Mouse (Mus musculus): Measurements from ENCODE around the gene Itga2b.

Gene Itga2b

DNA sequence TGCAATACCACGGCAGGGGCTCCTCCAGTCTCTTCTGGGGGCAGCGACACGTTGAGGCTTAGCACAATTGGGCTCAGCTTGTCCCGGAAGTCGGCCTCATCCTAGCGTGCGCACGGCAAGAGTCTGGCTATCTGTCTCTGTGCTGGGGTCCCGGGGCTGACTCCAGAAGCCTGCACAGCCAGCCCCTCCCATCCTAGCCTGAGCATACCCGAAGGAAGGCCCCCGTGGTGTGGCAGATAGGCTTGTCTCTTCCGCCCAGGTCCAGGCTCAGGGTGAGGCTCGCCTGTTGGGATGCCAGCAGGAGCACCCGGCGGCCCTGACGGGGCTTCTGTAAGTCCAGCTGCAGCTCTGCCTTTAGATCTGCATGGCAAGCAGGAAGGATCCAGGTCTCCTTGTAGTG, 9.4 kb downstream of the Itga2b start:
- in situ Hi-C loops (cut with MboI; ENCODE audit: low sequenced_read_pairs), result no loop called here

DNA sequence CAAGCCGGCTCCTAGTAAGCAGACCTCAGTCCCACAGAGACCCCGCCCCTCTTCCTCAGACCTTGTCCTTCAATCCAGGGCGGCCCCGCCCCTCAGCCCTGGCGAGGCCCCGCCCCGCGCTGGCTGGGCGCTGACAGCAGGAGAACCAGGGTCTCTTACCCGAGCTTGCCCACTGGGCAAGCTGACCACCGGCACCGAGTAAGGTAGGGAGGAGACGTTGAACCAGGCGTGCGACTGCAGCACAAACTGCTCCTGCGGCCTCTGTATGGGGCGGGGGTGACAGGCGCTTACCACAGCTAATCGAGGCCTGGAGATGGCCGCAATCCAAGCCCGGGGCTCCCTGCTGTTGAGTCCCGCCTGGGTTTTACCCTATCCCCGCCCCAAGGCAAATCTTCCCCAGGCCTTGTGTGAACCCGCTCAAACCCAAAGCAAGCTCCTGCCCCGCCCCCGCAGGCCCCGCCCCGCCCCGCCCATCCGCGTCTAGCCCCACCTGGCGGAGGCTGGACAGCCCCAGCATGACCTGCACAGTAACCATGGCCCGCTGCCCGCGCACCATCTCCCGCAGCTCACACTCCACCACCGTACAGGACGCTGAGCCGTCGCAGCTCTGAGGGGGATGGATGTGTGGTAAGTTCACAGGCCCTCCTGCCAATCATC, 14.1 kb downstream of the Itga2b start:
- in situ Hi-C loops (cut with MboI; ENCODE audit: low sequenced_read_pairs), result no loop called here

DNA sequence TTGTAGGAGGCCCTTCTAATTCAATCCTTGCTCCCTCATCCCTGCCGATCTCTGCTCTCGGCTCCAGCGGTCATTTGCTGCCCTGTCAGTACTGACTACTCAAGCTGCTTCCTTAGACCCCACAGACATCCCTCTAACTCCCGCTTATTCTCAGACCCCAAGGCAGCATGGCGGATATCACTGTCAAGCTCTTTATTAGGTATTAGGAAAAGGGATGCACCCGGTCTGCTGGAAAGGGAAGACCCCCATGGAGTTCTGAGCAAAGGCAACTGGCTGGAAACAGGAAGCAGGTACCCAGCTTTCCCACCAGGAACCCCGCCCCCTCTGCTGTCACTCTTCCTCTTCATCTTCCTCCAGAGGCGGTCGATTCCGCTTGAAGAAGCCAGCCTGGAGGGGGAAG, 16.8 kb downstream of the Itga2b start:
- in situ Hi-C loops (cut with MboI; ENCODE audit: low sequenced_read_pairs), result no loop called here

DNA sequence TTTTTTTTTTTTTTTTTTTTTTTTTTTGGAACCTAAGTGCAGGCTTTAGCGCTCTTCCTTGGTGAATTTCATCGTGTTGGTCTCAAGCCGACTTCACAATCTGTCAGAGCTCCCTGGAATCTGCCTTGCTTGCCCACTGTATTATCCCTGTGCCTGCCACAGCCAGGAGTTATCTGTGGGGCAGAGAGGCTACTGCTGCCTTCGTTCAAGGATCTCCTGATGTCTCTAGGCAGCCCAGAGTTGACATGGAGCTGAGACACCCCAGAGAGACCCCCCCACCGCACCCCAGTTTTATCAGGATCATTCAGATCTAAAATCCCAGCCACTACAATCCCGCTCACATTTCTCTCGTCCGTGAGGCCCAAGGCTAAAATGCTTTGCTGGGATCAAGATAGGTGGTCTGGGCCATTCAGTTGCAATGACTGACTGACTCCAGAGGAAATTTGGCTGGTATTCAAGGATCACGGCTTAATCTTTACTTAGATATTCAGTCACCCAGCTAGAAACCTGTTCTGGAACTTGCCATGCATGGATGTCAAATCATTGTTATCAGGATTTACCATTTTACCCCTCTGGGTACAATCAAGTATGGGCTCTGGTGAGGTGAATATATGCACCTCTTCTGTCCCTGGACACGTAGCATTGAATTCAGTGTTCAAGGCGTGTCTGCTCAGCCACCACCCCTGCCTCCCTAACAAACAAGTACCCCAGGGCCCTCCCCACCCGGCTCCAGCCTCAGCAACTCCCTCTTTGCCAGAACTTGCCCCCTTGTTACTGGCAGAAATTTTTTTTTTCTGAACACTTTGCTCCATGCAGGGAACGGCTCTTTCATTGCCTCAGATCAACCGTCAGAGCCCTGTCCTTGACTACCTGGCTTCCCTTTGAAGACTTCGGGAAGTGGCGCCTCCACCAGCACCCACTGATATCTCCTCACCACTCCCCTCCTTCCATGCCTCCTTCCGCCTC, 20.6 kb downstream of the Itga2b start:
- in situ Hi-C loops (cut with MboI; ENCODE audit: low sequenced_read_pairs), result no loop called here

DNA sequence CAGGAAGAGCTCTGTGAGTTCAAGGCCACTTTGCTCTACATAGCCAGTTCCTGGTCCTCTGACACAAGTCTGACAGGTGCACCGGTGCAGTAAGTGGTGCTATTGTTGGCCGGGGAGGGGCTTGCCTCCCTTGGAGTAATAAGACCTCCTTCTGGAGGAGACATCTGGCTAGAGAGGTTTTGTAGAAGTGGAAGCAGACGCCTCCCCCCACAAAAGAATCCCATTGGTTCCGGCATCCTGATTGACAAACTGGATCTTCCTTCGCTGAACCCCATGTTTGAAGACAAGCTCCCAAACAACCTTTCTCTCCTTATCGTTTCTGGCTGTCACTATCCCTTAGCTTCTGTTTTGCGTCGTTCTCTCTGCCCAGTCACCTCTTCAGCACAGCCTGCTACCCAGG, 21.6 kb downstream of the Itga2b start:
- in situ Hi-C loops (cut with MboI; ENCODE audit: low sequenced_read_pairs), result no loop called here

DNA sequence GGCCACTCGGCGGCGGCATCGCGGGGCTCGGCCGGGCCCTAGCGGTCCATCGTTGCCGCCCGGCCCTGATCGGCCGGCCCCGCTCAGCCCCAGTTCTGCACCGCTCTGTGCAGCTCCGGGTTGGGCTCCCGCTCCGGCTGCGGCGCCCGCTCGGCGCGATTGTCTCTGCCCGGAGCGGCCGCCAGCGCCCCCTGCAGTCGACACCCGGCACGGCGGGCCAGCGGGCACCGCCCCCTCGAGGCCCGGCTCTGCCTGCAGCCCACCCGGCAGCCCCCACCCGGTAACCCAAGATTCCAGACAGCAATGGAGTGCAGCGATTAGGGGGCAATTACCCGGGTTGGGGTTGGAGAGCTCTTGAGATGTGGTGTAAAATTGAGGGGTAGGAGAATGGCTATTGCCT, 22.4 kb downstream of the Itga2b start, which contains the start of gene Fam171a2:
TSS of gene Fam171a2 (minus strand) at position 186 of the 400 bp plus-strand sequence.
- in situ Hi-C loops (cut with MboI; ENCODE audit: low sequenced_read_pairs), result no loop called here

DNA sequence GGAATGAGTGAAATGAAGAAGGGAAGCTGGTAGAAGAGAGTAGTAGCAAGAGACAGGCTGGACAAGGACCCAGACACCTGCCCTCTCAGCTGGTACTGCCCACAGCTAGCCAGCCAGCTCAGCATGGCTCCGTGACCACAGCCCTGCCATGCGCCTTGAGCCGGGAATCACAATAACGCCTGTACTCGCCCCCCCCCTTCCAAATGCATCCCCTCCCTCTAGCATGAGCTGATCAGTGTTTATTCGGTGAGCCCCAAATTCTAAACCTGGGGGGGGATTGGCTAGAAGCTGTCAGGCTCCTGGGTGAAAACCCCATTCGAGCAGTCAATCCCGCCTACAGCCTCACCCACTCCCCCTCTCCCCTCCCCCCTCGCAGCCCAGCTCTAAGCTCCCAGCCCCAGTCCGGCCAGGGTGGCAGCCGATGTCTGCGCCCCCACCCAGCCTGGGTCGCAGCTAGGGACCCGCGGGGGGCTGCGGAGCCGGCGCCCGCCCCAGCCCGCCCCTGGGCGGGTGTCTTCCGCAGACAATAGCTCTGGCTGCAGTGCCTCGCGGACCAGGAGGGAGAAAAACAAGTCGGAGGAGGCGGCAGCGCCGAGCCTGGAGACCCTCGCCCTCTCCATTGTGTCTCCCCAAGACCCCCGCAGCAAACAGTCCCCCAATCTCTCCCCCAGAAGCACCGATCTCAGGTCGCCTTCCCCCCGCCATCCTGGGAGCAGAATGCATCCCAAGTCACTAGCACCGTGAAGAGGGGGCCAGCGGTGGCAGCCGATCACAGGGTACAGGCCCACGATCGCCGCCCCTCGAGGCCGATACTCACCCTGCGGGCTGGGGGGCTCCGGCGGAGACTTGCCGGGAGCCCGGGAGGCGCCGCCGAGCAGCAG, 23.1 kb downstream of the Itga2b start:
- in situ Hi-C loops (cut with MboI; ENCODE audit: low sequenced_read_pairs), result no loop called here

DNA sequence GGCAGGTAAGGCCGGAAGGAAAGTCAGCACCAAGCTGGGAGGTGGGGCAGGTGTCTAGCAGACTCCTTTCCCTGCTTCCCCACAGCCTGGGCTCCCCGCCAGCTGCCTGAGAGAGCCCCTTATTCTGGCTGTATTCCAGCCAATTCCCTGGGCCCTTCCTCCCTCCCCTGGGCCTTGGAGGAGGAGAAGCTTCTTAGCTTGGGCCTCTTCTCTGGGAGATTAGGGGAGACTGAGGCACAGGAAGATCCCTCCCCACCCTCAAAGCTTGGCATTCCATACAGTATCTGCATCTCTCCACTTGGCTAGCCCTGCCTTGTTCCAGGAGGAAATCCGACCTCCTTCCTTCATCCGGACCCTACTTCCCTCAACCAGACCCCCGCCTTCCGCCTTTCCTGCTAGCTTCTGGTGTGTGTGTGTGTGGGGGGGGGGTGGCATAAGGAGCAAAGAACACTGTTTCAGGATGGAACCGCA, 24.0 kb downstream of the Itga2b start:
- in situ Hi-C loops (cut with MboI; ENCODE audit: low sequenced_read_pairs), result no loop called here

DNA sequence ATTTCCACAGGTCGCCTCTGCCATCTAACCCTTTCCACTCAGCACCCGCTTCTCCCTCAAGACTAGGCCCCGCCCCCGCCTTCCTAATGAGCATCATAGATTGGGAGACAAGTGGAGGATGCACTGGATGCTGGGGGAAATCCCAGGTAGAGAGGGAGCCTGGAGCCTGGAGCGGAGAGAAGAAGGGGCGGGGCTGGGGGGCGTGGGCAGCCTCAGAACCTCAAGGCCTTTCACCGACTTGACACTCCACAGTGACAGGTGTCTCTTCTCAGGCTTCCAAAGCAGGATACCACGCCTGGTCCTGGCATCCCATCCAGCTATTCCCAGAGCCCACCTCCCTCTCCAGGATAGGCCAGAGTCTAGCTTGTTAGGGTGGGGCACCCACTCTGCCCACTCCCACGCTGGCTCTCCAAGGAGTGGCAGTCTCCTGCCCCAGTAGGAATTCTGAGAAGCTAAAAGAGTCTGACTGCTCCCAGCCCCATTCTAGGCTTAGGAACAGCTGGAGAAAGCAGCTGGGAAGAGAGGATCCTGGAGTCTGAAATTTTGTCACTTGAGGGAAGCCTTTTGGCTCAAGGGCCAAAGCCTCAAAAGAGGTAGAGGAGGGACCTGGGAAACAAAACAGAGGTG, 24.5 kb downstream of the Itga2b start:
- in situ Hi-C loops (cut with MboI; ENCODE audit: low sequenced_read_pairs), result no loop called here

DNA sequence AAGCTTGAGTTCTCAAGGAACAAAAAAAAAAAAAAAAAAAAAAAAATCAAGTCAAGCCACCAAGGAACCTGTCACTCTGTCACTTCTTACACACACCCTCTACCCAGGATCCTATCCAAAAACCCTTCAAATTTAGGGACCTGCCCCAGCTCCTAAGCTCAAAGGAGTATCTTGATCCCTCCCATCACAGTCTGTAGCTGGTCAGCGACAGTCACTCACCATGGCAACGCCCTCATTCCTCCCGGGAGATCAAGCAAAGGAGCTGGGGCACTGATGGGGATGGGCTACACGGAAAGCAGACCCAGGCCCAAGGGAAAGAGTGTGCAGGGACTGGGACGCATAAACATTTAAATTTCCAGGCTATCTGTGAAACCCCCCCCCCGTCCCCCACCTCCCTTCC, 25.1 kb downstream of the Itga2b start:
- in situ Hi-C loops (cut with MboI; ENCODE audit: low sequenced_read_pairs), result no loop called here

DNA sequence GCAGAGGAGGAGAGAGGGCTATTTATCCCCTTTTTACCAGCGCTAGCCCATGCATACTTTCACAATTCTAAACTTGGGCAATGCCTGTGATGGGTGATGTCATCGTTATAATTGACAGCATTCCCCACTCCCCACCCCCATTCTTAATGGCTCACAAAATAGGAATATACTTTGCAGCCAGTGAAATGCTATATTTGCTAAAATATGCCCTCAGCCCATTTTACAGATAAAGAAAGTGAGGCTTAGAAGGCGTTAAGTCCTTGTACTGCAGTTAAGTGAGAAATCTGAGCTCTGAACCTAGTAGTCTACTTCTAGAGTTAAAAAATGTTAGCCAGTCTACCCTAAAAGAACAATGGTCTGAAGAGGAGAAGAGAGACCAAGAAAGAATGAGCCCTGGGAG, 25.6 kb downstream of the Itga2b start:
- in situ Hi-C loops (cut with MboI; ENCODE audit: low sequenced_read_pairs), result no loop called here

DNA sequence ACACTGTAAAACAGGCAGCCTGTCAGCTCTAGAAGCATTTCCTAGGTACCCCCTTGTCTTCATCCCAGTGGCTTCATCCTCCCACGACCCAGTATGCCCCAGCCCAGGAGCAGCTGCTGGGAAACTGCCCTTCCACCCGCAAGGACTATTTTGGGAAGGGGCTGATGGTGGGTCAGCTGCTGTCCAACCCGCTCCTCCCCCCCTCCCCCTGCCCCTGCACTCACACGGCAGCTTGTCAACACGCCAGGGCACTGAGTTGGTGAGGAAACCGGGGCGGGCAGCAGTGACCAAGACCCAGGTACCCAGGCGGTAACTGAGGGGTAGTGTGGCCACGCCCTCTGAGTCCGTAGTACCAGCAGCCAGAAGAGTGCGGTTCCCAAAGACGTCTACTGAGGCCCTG, 26.2 kb downstream of the Itga2b start:
- in situ Hi-C loops (cut with MboI; ENCODE audit: low sequenced_read_pairs), result no loop called here

DNA sequence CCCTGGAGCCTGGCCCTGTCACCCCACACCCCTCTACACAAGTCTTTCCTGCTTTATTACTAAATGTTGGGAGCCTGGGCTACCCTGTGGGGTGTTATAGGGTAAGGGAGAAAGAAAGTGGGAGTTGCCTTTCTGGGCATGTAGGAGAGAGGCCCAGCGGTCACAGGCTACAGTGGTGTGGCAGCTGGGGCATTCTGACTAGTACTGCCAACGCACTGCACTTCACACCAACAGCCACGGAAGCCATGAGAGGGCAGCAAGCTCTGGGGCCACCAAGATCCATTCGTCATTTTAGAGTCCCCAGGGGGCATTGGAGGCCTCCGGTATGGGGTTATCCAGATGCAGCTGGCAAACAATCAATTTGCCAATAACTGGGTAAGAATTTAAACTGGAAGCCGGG, 27.8 kb downstream of the Itga2b start:
- in situ Hi-C loops (cut with MboI; ENCODE audit: low sequenced_read_pairs), result no loop called here

DNA sequence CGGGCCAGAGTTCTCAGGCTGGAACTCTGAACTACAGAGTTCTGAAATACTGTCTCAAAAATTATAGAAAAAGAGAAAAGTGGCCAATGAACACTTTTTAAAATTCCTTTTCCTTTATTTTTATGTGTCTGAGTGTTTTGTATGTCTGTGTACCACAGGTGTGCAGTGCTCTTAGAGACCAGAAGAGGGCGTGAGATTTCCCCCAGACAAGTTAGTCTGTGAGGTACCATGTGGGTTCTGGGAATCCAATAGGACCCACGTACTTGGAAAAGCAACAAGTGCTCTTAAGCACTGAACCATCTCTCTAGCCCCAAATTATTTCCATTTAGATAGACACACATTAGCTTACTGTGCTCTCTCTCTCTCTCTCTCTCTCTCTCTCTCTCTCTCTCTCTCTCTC, 28.5 kb downstream of the Itga2b start:
- in situ Hi-C loops (cut with MboI; ENCODE audit: low sequenced_read_pairs), result no loop called here

DNA sequence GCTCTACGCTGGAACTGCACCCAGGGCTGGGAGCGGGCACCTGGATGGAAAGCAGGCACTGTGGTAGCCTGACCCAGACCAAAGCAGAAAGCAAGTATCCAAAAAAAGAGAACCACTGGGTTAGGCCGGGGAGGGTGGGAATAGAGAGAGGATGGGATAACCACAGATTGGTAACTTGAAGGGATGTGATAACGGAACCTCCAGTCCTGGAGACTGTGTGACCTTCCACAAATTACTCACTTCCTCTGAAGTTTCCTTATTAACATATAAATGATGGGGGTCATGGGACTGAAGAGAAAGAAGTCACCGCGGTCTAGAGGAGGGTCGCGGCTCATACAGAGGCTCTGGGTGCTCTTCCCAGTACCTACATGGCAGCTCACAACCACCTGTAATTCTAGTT, 29.7 kb downstream of the Itga2b start:
- in situ Hi-C loops (cut with MboI; ENCODE audit: low sequenced_read_pairs), result no loop called here

DNA sequence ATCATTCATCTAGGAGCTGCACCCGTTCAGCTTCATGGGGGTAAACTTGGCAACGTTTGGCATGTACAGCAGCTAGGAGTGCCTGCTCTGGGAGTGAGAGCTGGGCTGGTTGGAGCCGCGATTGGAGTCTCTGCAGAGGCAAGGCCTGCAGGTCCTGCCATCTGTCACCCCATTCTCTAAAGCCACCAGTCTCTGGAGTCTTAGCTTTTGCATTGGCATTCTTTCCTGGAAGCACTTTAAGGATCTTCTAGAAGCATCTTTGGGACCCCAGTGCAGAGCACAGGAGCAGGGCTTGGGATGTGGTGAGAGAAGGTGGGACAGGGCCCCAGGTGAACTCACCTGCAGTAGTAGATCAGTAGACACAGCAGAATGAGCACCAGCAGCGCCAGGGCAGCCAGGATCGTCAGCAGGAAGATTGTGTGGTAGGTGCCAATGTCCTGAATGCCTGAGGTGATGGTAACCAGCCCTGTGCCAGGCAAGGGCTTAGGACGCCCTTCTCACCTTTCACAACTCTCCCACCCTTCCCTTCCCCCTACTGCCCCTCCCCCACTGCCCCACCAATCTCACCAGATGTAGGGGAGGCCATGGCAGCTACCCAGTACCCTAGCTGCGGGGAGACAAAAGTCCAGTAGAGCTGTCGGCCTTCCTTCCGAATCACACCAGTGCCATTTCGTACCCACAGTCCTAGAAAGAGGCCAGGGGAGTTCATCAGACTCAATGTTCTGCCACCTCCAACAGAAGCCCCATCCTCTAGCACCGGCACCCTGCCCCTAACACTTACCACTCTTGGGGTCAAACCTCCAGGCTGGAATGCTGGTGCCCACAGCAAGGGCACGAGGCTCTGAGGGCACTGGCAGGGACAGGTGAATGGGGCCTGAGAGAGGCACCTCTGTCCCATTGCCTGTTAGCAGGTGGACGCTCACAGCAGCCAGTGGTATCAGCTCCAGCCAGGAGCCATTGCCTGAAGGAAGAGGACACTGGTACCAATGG, 30.5 kb downstream of the Itga2b start:
- in situ Hi-C loops (cut with MboI; ENCODE audit: low sequenced_read_pairs), result no loop called here

DNA sequence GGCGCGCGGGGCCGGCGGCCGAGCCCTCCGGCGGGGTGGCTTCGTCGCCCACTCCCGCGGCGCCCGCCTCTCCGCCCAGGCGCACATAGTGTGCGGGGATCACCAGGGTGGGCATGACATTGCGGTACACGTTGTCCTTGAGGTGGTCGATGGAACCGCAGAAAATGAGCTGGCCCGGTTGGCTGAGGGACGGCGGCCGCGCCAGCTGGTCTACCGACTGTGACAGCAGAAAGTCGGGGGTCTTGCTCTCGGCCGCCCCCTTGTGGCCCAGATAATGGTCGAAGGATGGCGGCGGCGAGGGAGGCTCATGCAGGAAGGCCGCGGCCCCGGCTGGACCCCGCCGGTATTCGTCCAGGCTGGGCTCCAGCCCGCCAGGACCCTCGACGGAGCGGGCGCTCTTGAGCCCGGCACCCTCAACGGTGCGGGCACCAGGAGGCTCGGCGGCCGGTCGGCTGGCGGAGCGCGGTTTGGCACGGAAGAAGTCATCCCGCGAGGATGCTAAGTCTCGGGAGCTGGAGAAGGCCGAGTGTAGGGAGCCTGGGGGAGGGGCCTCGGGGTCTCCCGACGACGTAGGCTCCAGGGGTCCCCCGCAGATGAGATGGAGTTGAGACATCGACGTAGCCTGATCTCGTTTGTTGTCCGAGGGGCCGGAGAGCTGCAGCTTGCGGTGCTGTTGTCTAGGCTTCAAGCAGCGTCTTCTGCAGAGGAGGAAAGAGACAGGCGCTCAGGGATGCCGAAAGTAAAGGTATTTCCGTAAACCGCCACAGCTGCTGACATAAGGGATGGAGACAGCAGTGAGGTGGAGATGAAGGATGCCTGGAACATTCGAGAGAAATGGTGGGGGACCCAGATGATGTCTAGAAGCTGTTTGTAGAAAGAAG, 31.5 kb downstream of the Itga2b start:
- in situ Hi-C loops (cut with MboI; ENCODE audit: low sequenced_read_pairs), result no loop called here

Measured in CH12F3 (cell line).